8 mouse cellular contexts compared by ENCODE assay signal in genomic region chr2:181186635-181187034, GRCm38 (mm10). TPM values are rescaled to one million over a fixed set of nuclear protein-coding genes. Genes with fewer than 3 reads are reported as not detected.
DNase-seq lines count a peak whose midpoint lies in the region; ATAC-seq and TF ChIP-seq lines count a peak whose summit lies in the region.

No protein-coding gene starts in this region.

- ATAC-seq in heart, embryonic 14.5 days (ENCODE audit: insufficient number of reproducible peaks, insufficient read depth, low FRiP score, low read depth), result peak; percentile 67
- ATAC-seq in liver, embryonic 14.5 days (ENCODE audit: insufficient read depth), result peak; percentile 82
- peak; percentile 60 for ATAC-seq in neural tube, embryonic 11.5 days (ENCODE audit: insufficient read depth, low FRiP score, low TSS enrichment)
- ATAC-seq in stomach, postnatal 0 days (ENCODE audit: low FRiP score, low TSS enrichment), result peak; percentile 81

- peak overlapping the region; percentile 78 for H3K4me3 ChIP-seq in brown adipose tissue, adult 24 weeks (ENCODE audit: insufficient read depth, low read depth, low read length)
- peak overlapping the region; percentile 68 to 74 for H3K4me3 ChIP-seq in heart, embryonic 14.5 days (ENCODE audit: control insufficient read depth in 1 of 2, insufficient read depth in 1 of 2, low read depth in 1 of 2, low read length in 2 of 2)
- H3K4me3 ChIP-seq in liver, embryonic 14.5 days (ENCODE audit: insufficient read depth in 1 of 2, low read depth in 2 of 2, low read length in 2 of 2), result peak overlapping the region; percentile 71 to 80
- H3K4me3 ChIP-seq in neural tube, embryonic 11.5 days (ENCODE audit: low read depth, low read length), result peak overlapping the region; percentile 67
- peak overlapping the region; percentile 70 for H3K4me3 ChIP-seq in stomach, postnatal 0 days (ENCODE audit: low read depth, low read length)

- TF ChIP-seq CTCF in liver, embryonic 14.5 days (IDR thresholded peaks at IDR 0.05; ENCODE audit: low read depth), result peak; percentile 100
- TF ChIP-seq CTCF in stomach, postnatal 0 days (IDR thresholded peaks at IDR 0.05; ENCODE audit: low read depth), result peak; percentile 99

- no peaks in the 10 kb centered on the region for H3K9me3 ChIP-seq in heart, embryonic 14.5 days (ENCODE audit: control insufficient read depth, low read length)
- H3K9me3 ChIP-seq in liver, embryonic 14.5 days (ENCODE audit: control insufficient read depth, low read length), result no peaks in the 10 kb centered on the region
- H3K9me3 ChIP-seq in neural tube, embryonic 11.5 days (ENCODE audit: control insufficient read depth, low read length), result no peaks in the 10 kb centered on the region
- no peaks in the 10 kb centered on the region for H3K9me3 ChIP-seq in stomach, postnatal 0 days (ENCODE audit: control insufficient read depth, low read length)

- under 1% methylated on average over 14 of the region's 14 CpGs for WGBS in heart, embryonic 14.5 days
- WGBS in liver, embryonic 14.5 days (ENCODE audit: insufficient replicate concordance), result under 1% methylated on average over 14 of the region's 14 CpGs
- WGBS in neural tube, embryonic 11.5 days, result under 1% methylated on average over 14 of the region's 14 CpGs
- WGBS in stomach, postnatal 0 days, result under 1% methylated on average over 14 of the region's 14 CpGs

- DNase-seq in CD4-positive, CD25-positive, alpha-beta regulatory T cell, adult 2 months (ENCODE audit: low read depth, low spot score), result peak; percentile 93
- peak; percentile 25 for DNase-seq in fat pad, adult 2 months (ENCODE audit: extremely low read depth, low read depth, low spot score)
- peak; percentile 91 for DNase-seq in kidney, postnatal 14 days
- peak; percentile 72 to 80 (median 78) for DNase-seq in liver, embryonic 14.5 days (ENCODE audit: low read depth in 3 of 3, low spot score in 3 of 3)
- peak; percentile 90 for DNase-seq in neural tube, embryonic 11.5 days (ENCODE audit: low spot score)
- peak; percentile 91 for DNase-seq in stomach, postnatal 0 days (ENCODE audit: low spot score)

- H3K27me3 ChIP-seq in heart, embryonic 14.5 days (ENCODE audit: control insufficient read depth, insufficient read depth, low read length), result no peaks in the 10 kb centered on the region
- H3K27me3 ChIP-seq in liver, embryonic 14.5 days (ENCODE audit: control insufficient read depth, insufficient read depth, low read length), result no peaks in the 10 kb centered on the region
- H3K27me3 ChIP-seq in neural tube, embryonic 11.5 days (ENCODE audit: control insufficient read depth, insufficient read depth, low read length), result no peaks in the 10 kb centered on the region
- H3K27me3 ChIP-seq in stomach, postnatal 0 days (ENCODE audit: control insufficient read depth, insufficient read depth, low read length), result no peaks in the 10 kb centered on the region

- peaks cover 13% of the 10 kb centered on the region for H3K36me3 ChIP-seq in heart, embryonic 14.5 days (ENCODE audit: control insufficient read depth, insufficient read depth, low read length)
- H3K36me3 ChIP-seq in liver, embryonic 14.5 days (replicated peaks; ENCODE audit: control insufficient read depth, insufficient read depth, low read depth), result no peaks in the 10 kb centered on the region
- no peaks in the 10 kb centered on the region for H3K36me3 ChIP-seq in neural tube, embryonic 11.5 days (ENCODE audit: control insufficient read depth, insufficient read depth, low read length)
- no peaks in the 10 kb centered on the region for H3K36me3 ChIP-seq in stomach, postnatal 0 days (ENCODE audit: control insufficient read depth, insufficient read depth, low read length)

- peak overlapping the region; percentile 72 for H3K27ac ChIP-seq in brown adipose tissue, adult 24 weeks (replicated peaks; ENCODE audit: low read depth, low read length)
- H3K27ac ChIP-seq in heart, embryonic 14.5 days (replicated peaks in 1 of 2; ENCODE audit: control insufficient read depth in 1 of 2, insufficient read depth in 1 of 2, low read depth in 2 of 2, low read length in 2 of 2), result peak overlapping the region; percentile 86 to 93
- peak overlapping the region; percentile 57 for H3K27ac ChIP-seq in liver, embryonic 14.5 days
- H3K27ac ChIP-seq in neural tube, embryonic 11.5 days (ENCODE audit: low read depth, low read length), result peak overlapping the region; percentile 96
- peak overlapping the region; percentile 97 for H3K27ac ChIP-seq in stomach, postnatal 0 days (replicated peaks)

- peak overlapping the region; percentile 82 for H3K4me2 ChIP-seq in heart, embryonic 14.5 days (ENCODE audit: low read length)
- peak overlapping the region; percentile 96 for H3K4me2 ChIP-seq in liver, embryonic 14.5 days (ENCODE audit: low read depth)
- peak overlapping the region; percentile 73 for H3K4me2 ChIP-seq in neural tube, embryonic 11.5 days (ENCODE audit: low read depth)
- H3K4me2 ChIP-seq in stomach, postnatal 0 days (replicated peaks; ENCODE audit: low read depth), result peak overlapping the region; percentile 59

- H3K4me1 ChIP-seq in brown adipose tissue, adult 24 weeks (ENCODE audit: control insufficient read depth, insufficient read depth, insufficient read length, low read length), result peaks cover 10% of the 10 kb centered on the region
- peaks cover 5% of the 10 kb centered on the region in 2 experiments; a peak in 3 of 4 replicates for H3K4me1 ChIP-seq in heart, embryonic 14.5 days (ENCODE audit: control insufficient read depth in 2 of 2, insufficient read depth in 2 of 2, low read length in 2 of 2)
- peaks cover 8 to 11% of the 10 kb centered on the region in 2 experiments for H3K4me1 ChIP-seq in liver, embryonic 14.5 days (replicated peaks; ENCODE audit: control insufficient read depth in 2 of 2, insufficient read depth in 2 of 2, low read length in 1 of 2)
- peaks cover 5% of the 10 kb centered on the region; the same call in 1 of the 2 replicates for H3K4me1 ChIP-seq in neural tube, embryonic 11.5 days (ENCODE audit: control insufficient read depth, insufficient read depth, low read length)
- no peaks in the 10 kb centered on the region for H3K4me1 ChIP-seq in stomach, postnatal 0 days (replicated peaks; ENCODE audit: control insufficient read depth, insufficient read depth)

- H3K9ac ChIP-seq in heart, embryonic 14.5 days (ENCODE audit: low read length), result peak overlapping the region; percentile 89
- H3K9ac ChIP-seq in liver, embryonic 14.5 days (replicated peaks), result peak overlapping the region; percentile 58
- H3K9ac ChIP-seq in neural tube, embryonic 11.5 days (ENCODE audit: low read length), result peak overlapping the region; percentile 94
- H3K9ac ChIP-seq in stomach, postnatal 0 days (ENCODE audit: low read length), result peak overlapping the region; percentile 86

- no peak for TF ChIP-seq EP300 in liver, embryonic 14.5 days (IDR thresholded peaks at IDR 0.05; ENCODE audit: low read depth)
- TF ChIP-seq EP300 in stomach, postnatal 0 days (optimal IDR thresholded peaks at IDR 0.05), result no peak

RNA-seq across cellular contexts. Expression of gene Ppdpf, which starts 0.4 kb away (rescaled TPM):
- polyA plus RNA-seq in brown adipose tissue, adult 24 weeks (2012; ENCODE audit: insufficient read depth, insufficient read length, missing spikeins), result 153 and 205 TPM in 2 replicates
- 181 and 193 TPM in 2 replicates for polyA plus RNA-seq in heart, embryonic 14.5 days (2014; fragmentation: Nextera tagmentation; extraction: Ambion mirVana)
- 44.6 and 63.1 TPM in 2 replicates for polyA plus RNA-seq in liver, embryonic 14.5 days (2012; rRNA removed)
- 115 TPM in 2 replicates for polyA plus RNA-seq in liver, embryonic 14.5 days (2014; fragmentation: Nextera tagmentation; extraction: Ambion mirVana)
- 402 and 413 TPM in 2 replicates for polyA plus RNA-seq in neural tube, embryonic 11.5 days (2014; fragmentation: Nextera tagmentation; extraction: Ambion mirVana)
- polyA plus RNA-seq in stomach, postnatal 0 days (2015; fragmentation: Nextera tagmentation; extraction: Ambion mirVana), result 294 and 310 TPM in 2 replicates

RNA-seq across cellular contexts. Expression of gene Ptk6, which starts 16.0 kb away (rescaled TPM):
- not detected in 2 replicates for polyA plus RNA-seq in brown adipose tissue, adult 24 weeks (2012; ENCODE audit: insufficient read depth, insufficient read length, missing spikeins)
- polyA plus RNA-seq in heart, embryonic 14.5 days (2014; fragmentation: Nextera tagmentation; extraction: Ambion mirVana), result not detected in 2 replicates
- polyA plus RNA-seq in liver, embryonic 14.5 days (2012; rRNA removed), result 0.05 and 0.06 TPM in 2 replicates
- polyA plus RNA-seq in liver, embryonic 14.5 days (2014; fragmentation: Nextera tagmentation; extraction: Ambion mirVana), result 0.05 TPM in 1 of 2 replicates, not detected in the other
- polyA plus RNA-seq in neural tube, embryonic 11.5 days (2014; fragmentation: Nextera tagmentation; extraction: Ambion mirVana), result not detected in 2 replicates
- 5.8 and 5.9 TPM in 2 replicates for polyA plus RNA-seq in stomach, postnatal 0 days (2015; fragmentation: Nextera tagmentation; extraction: Ambion mirVana)

RNA-seq across cellular contexts. Expression of gene Srms, which starts 26.4 kb away (rescaled TPM):
- polyA plus RNA-seq in brown adipose tissue, adult 24 weeks (2012; ENCODE audit: insufficient read depth, insufficient read length, missing spikeins), result 1.1 and 1.5 TPM in 2 replicates
- polyA plus RNA-seq in heart, embryonic 14.5 days (2014; fragmentation: Nextera tagmentation; extraction: Ambion mirVana), result 0.08 and 0.09 TPM in 2 replicates
- 0.15 and 0.19 TPM in 2 replicates for polyA plus RNA-seq in liver, embryonic 14.5 days (2012; rRNA removed)
- 0.22 and 0.39 TPM in 2 replicates for polyA plus RNA-seq in liver, embryonic 14.5 days (2014; fragmentation: Nextera tagmentation; extraction: Ambion mirVana)
- 0.12 TPM in 1 of 2 replicates, not detected in the other for polyA plus RNA-seq in neural tube, embryonic 11.5 days (2014; fragmentation: Nextera tagmentation; extraction: Ambion mirVana)
- 1.7 and 1.8 TPM in 2 replicates for polyA plus RNA-seq in stomach, postnatal 0 days (2015; fragmentation: Nextera tagmentation; extraction: Ambion mirVana)

RNA-seq across cellular contexts. Expression of gene Eef1a2, which starts 29.8 kb away (rescaled TPM):
- 11.3 and 18.8 TPM in 2 replicates for polyA plus RNA-seq in brown adipose tissue, adult 24 weeks (2012; ENCODE audit: insufficient read depth, insufficient read length, missing spikeins)
- 22.6 and 24.7 TPM in 2 replicates for polyA plus RNA-seq in heart, embryonic 14.5 days (2014; fragmentation: Nextera tagmentation; extraction: Ambion mirVana)
- 0.06 TPM in 1 of 2 replicates, not detected in the other for polyA plus RNA-seq in liver, embryonic 14.5 days (2012; rRNA removed)
- not detected in 2 replicates for polyA plus RNA-seq in liver, embryonic 14.5 days (2014; fragmentation: Nextera tagmentation; extraction: Ambion mirVana)
- 0.92 and 0.93 TPM in 2 replicates for polyA plus RNA-seq in neural tube, embryonic 11.5 days (2014; fragmentation: Nextera tagmentation; extraction: Ambion mirVana)
- polyA plus RNA-seq in stomach, postnatal 0 days (2015; fragmentation: Nextera tagmentation; extraction: Ambion mirVana), result 0.40 and 0.42 TPM in 2 replicates

RNA-seq across cellular contexts. Expression of gene Fndc11, which starts 33.2 kb away (rescaled TPM):
- polyA plus RNA-seq in brown adipose tissue, adult 24 weeks (2012; ENCODE audit: insufficient read depth, insufficient read length, missing spikeins), result not detected in 2 replicates
- polyA plus RNA-seq in heart, embryonic 14.5 days (2014; fragmentation: Nextera tagmentation; extraction: Ambion mirVana), result not detected in 2 replicates
- 0.22 and 0.25 TPM in 2 replicates for polyA plus RNA-seq in liver, embryonic 14.5 days (2012; rRNA removed)
- 0.14 and 0.24 TPM in 2 replicates for polyA plus RNA-seq in liver, embryonic 14.5 days (2014; fragmentation: Nextera tagmentation; extraction: Ambion mirVana)
- polyA plus RNA-seq in neural tube, embryonic 11.5 days (2014; fragmentation: Nextera tagmentation; extraction: Ambion mirVana), result 0.28 TPM in 1 of 2 replicates, not detected in the other
- polyA plus RNA-seq in stomach, postnatal 0 days (2015; fragmentation: Nextera tagmentation; extraction: Ambion mirVana), result 0.36 and 0.45 TPM in 2 replicates

Comparison
In these comparisons a context has a peak if more than half of its experiments do, and no peak if none do; other contexts are left out.
1. Peak in every context shown above with its lines: DNase-seq, ATAC-seq, H3K4me3 ChIP-seq and H3K27ac ChIP-seq.
2. DNase-seq: peak in every context shown above with its lines; median percentile 93 in CD4-positive, CD25-positive, alpha-beta regulatory T cell, adult 2 months; 91 in kidney, postnatal 14 days; 91 in stomach, postnatal 0 days; 90 in neural tube, embryonic 11.5 days; 78 in liver, embryonic 14.5 days; 25 in fat pad, adult 2 months.